In genomic region chr10:28408980-28409379, GRCm38 (mm10) we compare ENCODE assay signal across 28 mouse cellular contexts.
"Had no signal": no experiment of that assay in that cellular context is flagged by ENCODE, and none has a peak within 500 bp of the region (broad histone marks: within the 10 kb centered on the region; RNA-seq: fewer than 3 reads in every experiment).

No protein-coding gene starts in this region.

- H3K4me2 ChIP-seq: embryonic facial prominence, embryonic 12.5 days; embryonic facial prominence, embryonic 13.5 days; embryonic facial prominence, embryonic 15.5 days; forebrain, embryonic 12.5 days; forebrain, embryonic 13.5 days; forebrain, embryonic 15.5 days had no signal

- H3K9me3 ChIP-seq: embryonic facial prominence, embryonic 12.5 days; embryonic facial prominence, embryonic 13.5 days; embryonic facial prominence, embryonic 15.5 days; forebrain, embryonic 10.5 days; forebrain, embryonic 12.5 days; forebrain, embryonic 13.5 days; forebrain, embryonic 15.5 days had no signal

- H3K9ac ChIP-seq: embryonic facial prominence, embryonic 12.5 days; embryonic facial prominence, embryonic 13.5 days; embryonic facial prominence, embryonic 15.5 days; forebrain, embryonic 12.5 days; forebrain, embryonic 13.5 days; forebrain, embryonic 15.5 days; forebrain, postnatal 0 days had no signal

- H3K4me1 ChIP-seq: embryonic facial prominence, embryonic 13.5 days; embryonic facial prominence, embryonic 15.5 days; forebrain, embryonic 12.5 days; forebrain, embryonic 13.5 days; forebrain, embryonic 15.5 days had no signal

- DNase-seq: cerebellum, adult 2 months; cerebellum, adult 8-10 months; cerebellum, adult 9-10 months; cerebellum, adult 9-11 months; cerebellum, postnatal 10 days; cerebellum, postnatal 14 days; cerebellum, postnatal 25 days; cerebellum, postnatal 36 days; embryo, embryonic 11 days; forebrain, postnatal 0 days; gastrocnemius, adult 2 months; gastrocnemius, postnatal 10 days; gastrocnemius, postnatal 14 days; gastrocnemius, postnatal 25 days; gastrocnemius, postnatal 36 days; heart, adult 11 months; heart, adult 18-20 months; heart, adult 2 months had no signal

- H3K27me3 ChIP-seq: embryonic facial prominence, embryonic 12.5 days; embryonic facial prominence, embryonic 13.5 days; embryonic facial prominence, embryonic 15.5 days; forebrain, embryonic 12.5 days; forebrain, embryonic 13.5 days; forebrain, embryonic 15.5 days had no signal

- H3K27ac ChIP-seq: embryonic facial prominence, embryonic 12.5 days; embryonic facial prominence, embryonic 13.5 days; embryonic facial prominence, embryonic 15.5 days; forebrain, embryonic 10.5 days; forebrain, embryonic 12.5 days; forebrain, embryonic 13.5 days; forebrain, embryonic 15.5 days; gastrocnemius, adult 2 months; heart, adult 2 months had no signal

- H3K4me3 ChIP-seq: embryonic facial prominence, embryonic 12.5 days; embryonic facial prominence, embryonic 13.5 days; embryonic facial prominence, embryonic 15.5 days; erythroblast, embryonic 14.5 days; forebrain, embryonic 10.5 days; forebrain, embryonic 12.5 days; forebrain, embryonic 13.5 days; forebrain, embryonic 15.5 days; gastrocnemius, adult 2 months; heart, adult 2 months had no signal

- ATAC-seq: forebrain, embryonic 13.5 days; forebrain, embryonic 14.5 days; forebrain, embryonic 15.5 days; forebrain, embryonic 16.5 days; forebrain, postnatal 0 days had no signal

- H3K36me3 ChIP-seq: embryonic facial prominence, embryonic 12.5 days; embryonic facial prominence, embryonic 13.5 days; embryonic facial prominence, embryonic 15.5 days; forebrain, embryonic 10.5 days; forebrain, embryonic 12.5 days; forebrain, embryonic 15.5 days had no signal
